Comparison of ENCODE assay signal across 8 mouse cellular contexts in genomic region chr4:149774094-149774470, GRCm38 (mm10). TPM values are rescaled to one million over a fixed set of nuclear protein-coding genes. Genes with fewer than 3 reads are reported as not detected.
DNase-seq lines count a peak whose midpoint lies in the region; ATAC-seq and TF ChIP-seq lines count a peak whose summit lies in the region.

Slc25a33 (minus strand) TSS chr4:149774277.

- WGBS in cerebellum, adult 2 months = under 1% methylated on average over 51 of the region's 51 CpGs
- WGBS in lung, postnatal 0 days = under 1% methylated on average over 45 of the region's 51 CpGs

- peaks cover 50% of the 10 kb centered on the region for H3K79me2 ChIP-seq in MEL (ENCODE audit: control insufficient read depth, insufficient read depth, low read length, poor library complexity)

- ATAC-seq in hematopoietic stem cell, adult 5-6 weeks (replicated peaks in 1 of 2; ENCODE audit: insufficient read depth in 1 of 2, low FRiP score in 2 of 2, low TSS enrichment in 1 of 2, low read depth in 1 of 2, poor library complexity in 2 of 2, severe bottlenecking in 2 of 2) = peak; percentile 94 to 98
- ATAC-seq in lung, postnatal 0 days = peak; percentile 99

- peak within 1 kb of the TSS; percentile 86 for H3K9ac ChIP-seq in MEL (ENCODE audit: control insufficient read depth, low read depth, low read length, poor library complexity, severe bottlenecking)
- H3K9ac ChIP-seq in lung, postnatal 0 days (replicated peaks; ENCODE audit: low read depth) = peak within 1 kb of the TSS; percentile 63

- no peak for TF ChIP-seq CTCF in MEL (IDR thresholded peaks at IDR 0.05 in 2 of 3, conservative IDR thresholded peaks at IDR 0.05 in 1 of 3; ENCODE audit: control insufficient read depth in 1 of 3, insufficient read depth in 1 of 3, low read depth in 2 of 3, low read length in 3 of 3, poor library complexity in 1 of 3, severe bottlenecking in 1 of 3)
- TF ChIP-seq CTCF in cerebellum, adult 2 months (IDR thresholded peaks at IDR 0.05; ENCODE audit: borderline replicate concordance, insufficient read depth, low read depth, low read length) = no peak
- TF ChIP-seq CTCF in lung, postnatal 0 days (IDR thresholded peaks at IDR 0.05) = no peak

- no peaks in the 10 kb centered on the region for H3K27me3 ChIP-seq in MEL (ENCODE audit: control insufficient read depth in 1 of 2, insufficient read depth in 2 of 2, low read length in 2 of 2)
- no peaks in the 10 kb centered on the region for H3K27me3 ChIP-seq in cerebellum, adult 2 months (ENCODE audit: control insufficient read depth, insufficient read depth, low read length)
- no peaks in the 10 kb centered on the region for H3K27me3 ChIP-seq in lung, postnatal 0 days (replicated peaks; ENCODE audit: insufficient read depth, low read length)

- H3K4me2 ChIP-seq in lung, postnatal 0 days (replicated peaks; ENCODE audit: low read depth, low read length) = peak within 1 kb of the TSS; percentile 97

- DNase-seq in MEL (ENCODE audit: low read depth, low spot score) = peak; percentile 93
- peak; percentile 97 to 98 for DNase-seq in cerebellum, adult 2 months
- DNase-seq in forelimb bud, embryonic 11.5 days (ENCODE audit: low read depth, low spot score) = peak; percentile 89
- peak; percentile 96 for DNase-seq in layer of hippocampus, adult 9-11 months
- peak; percentile 97 for DNase-seq in lung, postnatal 0 days (ENCODE audit: low spot score)
- peak; percentile 95 for DNase-seq in ovary, postnatal 14 days (ENCODE audit: low spot score)
- DNase-seq in thymus, postnatal 14 days = peak; percentile 91

- H3K9me3 ChIP-seq in MEL (replicated peaks; ENCODE audit: insufficient read depth, low read length) = no peaks in the 10 kb centered on the region
- H3K9me3 ChIP-seq in lung, postnatal 0 days (ENCODE audit: low read length) = no peaks in the 10 kb centered on the region

- peaks cover 21 to 36% of the 10 kb centered on the region in 2 experiments for H3K4me1 ChIP-seq in MEL (ENCODE audit: control insufficient read depth in 1 of 2, insufficient read depth in 2 of 2, low read length in 2 of 2)
- peaks cover 14% of the 10 kb centered on the region for H3K4me1 ChIP-seq in cerebellum, adult 2 months (ENCODE audit: control insufficient read depth, insufficient read depth, low read length)
- H3K4me1 ChIP-seq in lung, postnatal 0 days (ENCODE audit: insufficient read depth, low read depth, low read length) = peaks cover 9% of the 10 kb centered on the region

- no peak for TF ChIP-seq RAD21 in MEL (IDR thresholded peaks at IDR 0.05; ENCODE audit: low read depth, low read length)

- H3K27ac ChIP-seq in MEL (ENCODE audit: control insufficient read depth, low read depth, low read length) = peak within 1 kb of the TSS; percentile 56
- H3K27ac ChIP-seq in cerebellum, adult 2 months (ENCODE audit: insufficient read depth, low read length) = peak within 1 kb of the TSS; percentile 70
- H3K27ac ChIP-seq in lung, postnatal 0 days (ENCODE audit: low read length) = peak within 1 kb of the TSS; percentile 59

- peak within 1 kb of the TSS; percentile 85 to 94 for H3K4me3 ChIP-seq in MEL (ENCODE audit: control insufficient read depth in 1 of 2, insufficient read depth in 1 of 2, low read depth in 2 of 2, low read length in 2 of 2)
- H3K4me3 ChIP-seq in cerebellum, adult 2 months (replicated peaks; ENCODE audit: insufficient read depth, low read depth, low read length) = peak within 1 kb of the TSS; percentile 84
- peak within 1 kb of the TSS; percentile 60 for H3K4me3 ChIP-seq in lung, postnatal 0 days (ENCODE audit: low read depth, low read length)

- peak; percentile 93 to 98 for TF ChIP-seq POLR2A in MEL (IDR thresholded peaks at IDR 0.05; ENCODE audit: control insufficient read depth in 1 of 2, insufficient read depth in 1 of 2, low read depth in 1 of 2, low read length in 2 of 2, poor library complexity in 1 of 2)
- peak; percentile 90 for TF ChIP-seq POLR2A in cerebellum, adult 2 months (IDR thresholded peaks at IDR 0.05; ENCODE audit: borderline replicate concordance, insufficient read depth, low read length)

- H3K36me3 ChIP-seq in MEL (ENCODE audit: control insufficient read depth in 1 of 2, insufficient read depth in 2 of 2, low read length in 2 of 2) = peaks cover 3 to 43% of the 10 kb centered on the region in 2 experiments; a peak in 3 of 4 replicates
- no peaks in the 10 kb centered on the region for H3K36me3 ChIP-seq in lung, postnatal 0 days (ENCODE audit: insufficient read depth, low read length)

- no peak; a peak in 1 of 4 replicates for TF ChIP-seq EP300 in MEL (IDR thresholded peaks at IDR 0.05; ENCODE audit: low read depth in 1 of 2, low read length in 2 of 2)
- TF ChIP-seq EP300 in lung, postnatal 0 days (IDR thresholded peaks at IDR 0.05) = no peak

TF ChIP-seq in MEL, 35 proteins besides CTCF, POLR2A, EP300 and RAD21:
- TF ChIP-seq CHD2 (IDR thresholded peaks at IDR 0.05; ENCODE audit: low read length) = no peak
- peak; percentile 47; the same call in 1 of the 2 replicates for TF ChIP-seq TCF12 (IDR thresholded peaks at IDR 0.05; ENCODE audit: low read depth, low read length)
- peak; percentile 92 for TF ChIP-seq SIN3A (IDR thresholded peaks at IDR 0.05; ENCODE audit: low read length)
- TF ChIP-seq GATA1 (IDR thresholded peaks at IDR 0.05; ENCODE audit: low read depth, low read length) = no peak
- TF ChIP-seq MAX (IDR thresholded peaks at IDR 0.05; ENCODE audit: low read length) = peak; percentile 94
- TF ChIP-seq MXI1 (IDR thresholded peaks at IDR 0.05; ENCODE audit: low read depth, low read length) = peak; percentile 97
- TF ChIP-seq BHLHE40 (IDR thresholded peaks at IDR 0.05; ENCODE audit: borderline replicate concordance, low read depth, low read length) = peak; percentile 93
- no peak for TF ChIP-seq SMC3 (IDR thresholded peaks at IDR 0.05; ENCODE audit: low read depth, low read length)
- TF ChIP-seq E2F4 (IDR thresholded peaks at IDR 0.05; ENCODE audit: borderline replicate concordance, low read depth, low read length) = 0 out of 2 replicates have a peak, but pooled peaks have one; percentile 27
- TF ChIP-seq NRF1 (IDR thresholded peaks at IDR 0.05; ENCODE audit: insufficient read depth, low read depth, low read length, poor library complexity, severe bottlenecking) = peak; percentile 60
- peak; percentile 35; the same call in 1 of the 2 replicates for TF ChIP-seq ELF1 (IDR thresholded peaks at IDR 0.05; ENCODE audit: low read depth, low read length)
- no peak; the same call in 1 of the 2 replicates for TF ChIP-seq HCFC1 (IDR thresholded peaks at IDR 0.05; ENCODE audit: low read depth, low read length)
- TF ChIP-seq USF1 (IDR thresholded peaks at IDR 0.05; ENCODE audit: low read depth, low read length) = peak; percentile 97
- peak; percentile 87 for TF ChIP-seq ZMIZ1 (IDR thresholded peaks at IDR 0.05; ENCODE audit: low read depth, low read length)
- no peak; the same call in 1 of the 2 replicates for TF ChIP-seq KAT2A (conservative IDR thresholded peaks at IDR 0.05; ENCODE audit: low read depth, low read length)
- 0 out of 2 replicates have a peak, but pooled peaks have one; percentile 87 for TF ChIP-seq UBTF (IDR thresholded peaks at IDR 0.05; ENCODE audit: borderline replicate concordance, insufficient read depth, low read depth, low read length)
- peak; percentile 25 to 82; a peak in 3 of 4 replicates for TF ChIP-seq USF2 (IDR thresholded peaks at IDR 0.05; ENCODE audit: borderline replicate concordance in 1 of 2, insufficient read depth in 1 of 2, low read depth in 1 of 2, low read length in 2 of 2)
- peak; percentile 98 for TF ChIP-seq POLR2AphosphoS2 (IDR thresholded peaks at IDR 0.05; ENCODE audit: low read length)
- TF ChIP-seq NELFE (IDR thresholded peaks at IDR 0.05; ENCODE audit: low read depth, low read length) = peak; percentile 88
- TF ChIP-seq ZC3H11A (IDR thresholded peaks at IDR 0.05; ENCODE audit: low read depth, low read length) = no peak
- TF ChIP-seq RCOR1 (IDR thresholded peaks at IDR 0.05; ENCODE audit: low read depth, low read length) = no peak

RNA-seq across cellular contexts. Expression of gene Slc25a33, which starts in this region (rescaled TPM):
- total RNA-seq in MEL (2012; rRNA removed) = 20.6 and 21.4 TPM in 2 replicates
- polyA plus RNA-seq in MEL (2012; ENCODE audit: insufficient read depth in 1 of 2, insufficient read length in 2 of 2, low read depth in 1 of 2, low replicate concordance in 2 of 2, missing spikeins in 1 of 2) = 100 to 1,000 TPM in 1 of 2 experiments, 10 to 100 TPM in 1; 24.8 to 103 TPM
- 73.4 and 77.0 TPM in 2 replicates for polyA plus RNA-seq in cerebellum, adult 2 months (2012; rRNA removed)
- 5.1 and 11.2 TPM in 2 replicates for total RNA-seq in hematopoietic stem cell, adult 5-6 weeks (2017)
- polyA plus RNA-seq in lung, postnatal 0 days (2015; fragmentation: Nextera tagmentation; extraction: Ambion mirVana) = 7.4 and 8.6 TPM in 2 replicates

Comparison
In these comparisons a context has a peak if more than half of its experiments do, and no peak if none do; other contexts are left out.
1. Peak in every context shown above with its lines: DNase-seq, ATAC-seq, H3K4me3 ChIP-seq and H3K27ac ChIP-seq.